Mouse (Mus musculus) intestine, embryonic 14.5 days (tissue): Measurements from ENCODE around the gene Fgf11. TPM values are rescaled to one million over a fixed set of nuclear protein-coding genes. Genes with fewer than 3 reads are reported as not detected.

Experiments
- ATAC-seq: fragments of 200-750 bp; cut with Nextera tagmentation; replicated peaks from 2 replicates; pipeline ENCODE4 v1.8.0; 2017; ENCODE audit warnings: low read depth, moderate number of reproducible peaks, moderate TSS enrichment, moderate library complexity; ENCODE audit not compliant: low FRiP score, low TSS enrichment
- DNase-seq: peaks from one replicate; pipeline ENCODE4 v3.0.0-alpha.2; 2018; ENCODE audit warnings: low spot score
- H3K27ac ChIP-seq: fragments of 300-500 bp; sonication (generic); 2 replicates; pipeline ENCODE4 v1.5.1; 2014; ENCODE audit warnings: low read depth, mild to moderate bottlenecking, control low read depth
- H3K27me3 ChIP-seq: fragments of 300-500 bp; sonication (generic); replicated peaks from 2 replicates; pipeline ENCODE4 v1.6.1; 2014; ENCODE audit warnings: low read length, control low read depth; ENCODE audit not compliant: control insufficient read depth, insufficient read depth
- H3K36me3 ChIP-seq: fragments of 300-500 bp; sonication (generic); 2 replicates; pipeline ENCODE4 v1.6.1; 2014; ENCODE audit warnings: low read length, control low read depth; ENCODE audit not compliant: control insufficient read depth, insufficient read depth
- H3K4me1 ChIP-seq: fragments of 300-500 bp; sonication (generic); replicated peaks from 2 replicates; pipeline ENCODE4 v1.6.1; 2014; ENCODE audit warnings: low read length, control low read depth, mixed read lengths; ENCODE audit not compliant: control insufficient read depth, insufficient read depth
- H3K4me2 ChIP-seq: fragments of 300-500 bp; sonication (generic); 2 replicates; pipeline ENCODE4 v1.6.1; 2014; ENCODE audit warnings: low read length
- H3K4me3 ChIP-seq: fragments of 300-500 bp; sonication (generic); 2 replicates; pipeline ENCODE4 v1.5.1; 2014; ENCODE audit warnings: low read depth, low read length, control low read depth, mixed read lengths
- H3K9ac ChIP-seq: fragments of 300-500 bp; sonication (generic); 2 replicates; pipeline ENCODE4 v1.6.1; 2014; ENCODE audit warnings: mild to moderate bottlenecking, low read length
- H3K9me3 ChIP-seq: fragments of 300-500 bp; sonication (generic); 2 replicates; pipeline ENCODE4 v1.6.1; 2016; ENCODE audit warnings: low read length, control low read depth; ENCODE audit not compliant: control insufficient read depth
- WGBS: fragments of 180-500 bp; shearing (Covaris S2); extraction: QIAGEN DNeasy Blood & Tissue Kit; methylation state at CpG from one replicate; pipeline ENCODE4 v1.1.7; 2014; 5-methylcytosine and 5-hydroxymethylcytosine counted together
- polyA plus RNA-seq: library from polyadenylated mRNA; unstranded; fragments of >200 nt; fragmentation: Nextera tagmentation; extraction: Ambion mirVana; gene quantifications from 2 replicates; pipeline ENCODE4 v1.2.1, GENCODE M21; 2014

The Fgf11 gene
- polyA plus RNA-seq, 1 experiment from 2014 or later, result 1.4 TPM

DNA sequence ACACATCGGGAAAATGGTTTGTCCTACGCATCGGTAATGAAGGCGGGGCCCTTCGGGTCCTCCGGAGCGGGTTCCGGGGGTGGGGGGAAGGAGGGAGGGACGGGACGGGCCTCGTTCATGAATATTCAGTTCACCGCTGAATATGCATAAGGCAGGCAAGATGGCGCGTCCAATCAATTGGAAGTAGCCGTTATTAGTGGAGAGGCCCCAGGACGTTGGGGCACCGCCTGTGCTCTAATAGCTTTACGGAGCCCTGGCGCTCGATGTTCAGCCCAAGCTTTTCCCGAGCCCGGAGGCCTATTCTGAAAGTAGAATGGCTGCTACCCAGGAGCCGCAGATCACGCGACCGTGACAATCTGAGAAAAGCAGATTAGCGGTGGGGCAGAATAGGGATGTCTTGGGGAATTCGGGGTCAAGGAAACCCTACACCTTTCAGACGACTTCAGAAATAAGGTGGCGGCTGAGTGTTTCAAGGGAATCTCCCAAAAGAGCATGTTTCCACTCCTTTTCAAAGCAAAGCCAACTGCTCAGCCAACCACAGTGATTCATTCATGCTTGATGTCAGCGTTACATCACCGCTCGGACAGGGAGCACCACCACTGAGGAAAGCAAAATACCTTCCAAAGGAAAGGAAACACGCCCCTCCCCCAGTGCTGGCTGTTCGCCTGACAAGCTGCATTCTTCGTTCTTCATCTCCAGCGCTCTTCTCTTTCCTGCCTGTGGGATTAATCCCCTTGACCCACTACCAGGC is 42.5 kb downstream of the Fgf11 start:
- ATAC-seq (peak; percentile 82), DNase-seq (peak; percentile 91)
- Histone ChIP-seq H3K9ac (peak overlapping the region; percentile 89), H3K4me1 (peaks cover 40% of the 10 kb centered on the region), H3K36me3 (no peaks in the 10 kb centered on the region), H3K9me3 (no peaks in the 10 kb centered on the region), H3K27me3 (no peaks in the 10 kb centered on the region), H3K27ac (peak overlapping the region; percentile 99), H3K4me2 (peak overlapping the region; percentile 93), H3K4me3 (peak overlapping the region; percentile 56)
- under 1% methylated on average over 37 of the region's 37 CpGs for whole genome bisulfite sequencing

DNA sequence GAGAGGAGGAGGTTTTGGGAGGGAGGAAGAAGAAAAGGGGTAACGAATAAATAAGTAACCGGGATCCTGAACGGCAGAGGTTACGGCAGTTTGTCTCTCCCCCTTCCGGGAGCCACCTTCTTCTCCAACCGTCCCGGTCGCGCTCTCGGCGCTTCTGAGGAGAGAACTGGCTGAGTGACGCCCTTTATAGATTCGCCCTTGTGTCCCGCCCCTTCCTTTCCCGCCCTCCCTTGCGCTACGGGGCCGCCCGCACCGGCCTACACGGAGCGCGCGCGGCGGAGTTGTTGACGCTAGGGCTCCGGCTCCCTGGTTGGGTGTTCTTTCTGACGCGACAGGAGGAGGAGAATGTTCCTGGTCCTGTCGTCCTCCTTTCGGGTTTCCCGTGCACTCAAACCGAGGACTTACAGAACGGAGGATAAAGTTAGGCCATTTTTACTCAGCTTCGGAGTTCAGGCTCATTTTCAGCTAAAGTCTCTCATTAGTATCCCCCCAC is 43.1 kb downstream of the Fgf11 start, which contains the start of gene Polr2a:
TSS of gene Polr2a (minus strand) at position 160 of the 493 bp plus-strand sequence.
- Histone ChIP-seq H3K9ac (peak within 1 kb of the TSS; percentile 89), H3K36me3 (no peaks in the 10 kb centered on the region), H3K4me1 (peaks cover 41% of the 10 kb centered on the region), H3K9me3 (no peaks in the 10 kb centered on the region), H3K27ac (peak within 1 kb of the TSS; percentile 99), H3K4me2 (peak within 1 kb of the TSS; percentile 93), H3K4me3 (peak within 1 kb of the TSS; percentile 56), H3K27me3 (no peaks in the 10 kb centered on the region)
- DNase-seq (peak; percentile 99), ATAC-seq (peak; percentile 95)
- WGBS, result under 1% methylated on average over 36 of the region's 36 CpGs

DNA sequence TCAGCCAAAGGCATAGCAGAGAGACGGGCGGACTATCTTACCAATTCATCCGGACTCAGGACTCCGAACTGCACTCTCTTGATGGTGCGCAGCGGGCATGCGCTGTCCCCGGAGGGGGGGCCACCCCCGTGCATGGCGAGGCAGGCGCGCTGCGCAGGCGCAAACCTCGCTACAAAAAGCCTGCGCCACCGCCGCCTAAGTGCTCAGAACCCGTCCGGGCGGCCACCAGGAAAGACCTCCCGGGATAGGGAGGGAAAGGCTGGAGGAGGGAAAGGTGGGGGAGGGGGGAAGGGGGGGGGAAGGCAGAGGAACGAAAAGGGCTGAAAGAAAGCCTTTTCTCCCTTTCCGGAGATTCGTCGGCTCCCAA is 43.6 kb downstream of the Fgf11 start:
- H3K4me1 ChIP-seq, result peaks cover 41% of the 10 kb centered on the region
- no peaks in the 10 kb centered on the region for H3K36me3 ChIP-seq
- H3K4me3 ChIP-seq, result peak overlapping the region; percentile 56
- peak overlapping the region; percentile 99 for H3K27ac ChIP-seq
- H3K4me2 ChIP-seq, result peak overlapping the region; percentile 93
- H3K9me3 ChIP-seq, result no peaks in the 10 kb centered on the region
- WGBS, result under 1% methylated on average over 26 of the region's 26 CpGs
- ATAC-seq, result peak; percentile 84
- H3K9ac ChIP-seq, result peak overlapping the region; percentile 89
- H3K27me3 ChIP-seq, result no peaks in the 10 kb centered on the region
- peak; percentile 93 for DNase-seq

DNA sequence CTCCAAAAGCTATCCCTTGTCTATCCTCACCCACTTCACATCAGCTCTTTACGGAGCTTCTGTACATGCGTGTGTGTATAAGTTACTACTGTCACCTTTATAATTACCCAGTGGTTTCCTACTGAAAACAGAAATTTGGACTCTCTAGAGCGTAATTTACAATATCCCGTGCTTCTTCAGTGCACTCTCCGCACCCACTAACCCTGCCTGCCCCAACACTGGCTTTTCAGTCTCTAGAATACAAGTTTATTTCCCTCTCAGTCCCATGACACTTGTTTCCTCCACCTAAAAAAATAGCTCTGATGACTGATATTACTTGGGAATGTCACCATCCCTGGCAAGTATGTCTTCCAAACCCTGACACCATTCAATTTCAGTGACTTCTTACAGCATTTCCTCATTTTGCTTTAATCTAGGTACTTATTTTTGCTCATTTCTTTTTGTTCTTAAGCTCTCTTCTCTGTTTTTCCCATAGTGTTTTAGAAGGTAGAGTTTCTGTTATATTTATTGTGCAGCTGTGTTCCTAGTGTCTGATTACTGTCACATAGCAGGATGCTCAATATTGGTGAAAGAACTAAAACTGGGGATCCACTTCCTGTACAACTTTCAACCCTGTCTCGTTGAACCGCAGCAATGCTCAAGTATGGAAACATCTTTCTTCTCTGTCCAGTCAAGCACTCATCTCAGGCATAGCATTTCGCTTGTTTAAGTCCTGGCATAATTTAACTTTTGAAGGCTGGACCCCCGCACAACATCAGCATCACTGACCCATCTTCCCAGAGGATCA is 44.2 kb downstream of the Fgf11 start:
- ATAC-seq, result no peak
- Histone ChIP-seq H3K9me3 (no peaks in the 10 kb centered on the region), H3K4me1 (peaks cover 41% of the 10 kb centered on the region), H3K27ac (peak overlapping the region; percentile 99), H3K4me2 (peak overlapping the region; percentile 93), H3K36me3 (no peaks in the 10 kb centered on the region), H3K4me3 (peak overlapping the region; percentile 56), H3K9ac (peak overlapping the region; percentile 89), H3K27me3 (no peaks in the 10 kb centered on the region)
- 40% methylated on average over 9 of the region's 9 CpGs for WGBS
- no peak for DNase-seq

DNA sequence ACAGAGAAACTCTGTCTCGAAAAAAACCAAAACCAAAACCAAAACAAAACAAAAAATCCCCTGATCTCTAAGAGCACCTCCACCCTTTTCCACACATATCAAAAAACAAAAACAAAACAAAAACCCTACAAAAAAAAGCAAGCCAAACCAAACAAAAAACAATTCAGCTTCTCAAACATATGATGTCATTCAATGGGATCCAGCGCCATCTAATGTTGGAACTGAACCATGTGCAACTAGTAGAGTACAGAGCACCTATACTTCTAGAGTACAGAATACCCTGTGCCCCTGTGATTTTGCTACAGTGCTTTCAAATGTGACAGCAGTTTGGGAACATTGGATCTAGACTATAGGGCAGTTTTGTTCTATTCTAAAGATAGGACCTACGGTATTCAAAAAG is 47.0 kb downstream of the Fgf11 start:
- no peaks in the 10 kb centered on the region for H3K27me3 ChIP-seq
- no peak overlapping the region for H3K9ac ChIP-seq
- ATAC-seq (no peak), DNase-seq (no peak)
- 53% methylated on average over 3 of the region's 3 CpGs for WGBS
- H3K4me1 ChIP-seq, result peaks cover 34% of the 10 kb centered on the region
- peak overlapping the region; percentile 93; the same call in 1 of the 2 replicates for H3K4me2 ChIP-seq
- H3K9me3 ChIP-seq, result no peaks in the 10 kb centered on the region
- H3K36me3 ChIP-seq, result peaks cover 4% of the 10 kb centered on the region; the same call in 1 of the 2 replicates
- no peak overlapping the region for H3K27ac ChIP-seq
- H3K4me3 ChIP-seq, result no peak overlapping the region

DNA sequence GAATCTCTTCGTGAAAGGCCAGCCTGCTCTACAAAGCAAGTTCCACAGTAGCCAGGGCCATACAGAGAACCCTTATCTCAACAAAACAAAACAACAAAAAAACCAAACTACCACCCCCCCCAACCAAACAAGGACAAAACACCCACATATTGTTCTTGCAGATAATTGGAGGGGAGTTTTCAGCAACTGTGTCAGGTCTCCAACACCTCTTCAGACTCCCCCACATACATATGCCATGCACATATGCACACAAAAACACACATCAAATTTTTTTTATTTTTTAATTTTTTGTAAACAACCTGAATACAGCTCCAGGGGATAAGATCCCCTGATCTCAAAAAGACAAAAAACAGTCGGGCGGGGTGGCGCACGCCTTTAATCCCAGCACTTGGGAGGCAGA is 47.4 kb downstream of the Fgf11 start:
- no peak for DNase-seq
- WGBS, result 91% methylated on average over 5 of the region's 5 CpGs
- Histone ChIP-seq H3K4me2 (no peak overlapping the region), H3K27me3 (no peaks in the 10 kb centered on the region), H3K9ac (no peak overlapping the region), H3K27ac (no peak overlapping the region), H3K4me3 (no peak overlapping the region), H3K9me3 (no peaks in the 10 kb centered on the region), H3K4me1 (peaks cover 32% of the 10 kb centered on the region), H3K36me3 (peaks cover 4% of the 10 kb centered on the region; the same call in 1 of the 2 replicates)
- ATAC-seq, result no peak

DNA sequence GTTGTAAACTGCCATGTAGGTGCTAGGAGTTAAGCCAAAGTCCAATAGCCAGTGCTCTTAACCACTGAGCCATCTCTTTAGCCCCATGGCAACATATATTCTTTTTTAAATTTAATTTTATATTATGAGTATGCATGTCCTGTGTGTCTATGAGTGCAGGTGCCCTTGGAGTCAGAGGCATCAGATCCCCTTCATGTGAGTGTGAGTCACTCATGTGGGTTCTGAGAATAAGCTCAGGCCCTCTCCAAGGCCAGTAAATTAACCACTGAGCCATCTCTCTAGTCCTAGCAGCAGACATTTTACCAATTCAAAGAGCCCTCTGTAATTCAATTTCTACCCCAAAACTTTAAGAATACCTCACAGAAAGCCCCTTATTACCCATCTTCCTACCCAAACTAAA is 49.0 kb downstream of the Fgf11 start:
- H3K9me3 ChIP-seq, result no peaks in the 10 kb centered on the region

DNA sequence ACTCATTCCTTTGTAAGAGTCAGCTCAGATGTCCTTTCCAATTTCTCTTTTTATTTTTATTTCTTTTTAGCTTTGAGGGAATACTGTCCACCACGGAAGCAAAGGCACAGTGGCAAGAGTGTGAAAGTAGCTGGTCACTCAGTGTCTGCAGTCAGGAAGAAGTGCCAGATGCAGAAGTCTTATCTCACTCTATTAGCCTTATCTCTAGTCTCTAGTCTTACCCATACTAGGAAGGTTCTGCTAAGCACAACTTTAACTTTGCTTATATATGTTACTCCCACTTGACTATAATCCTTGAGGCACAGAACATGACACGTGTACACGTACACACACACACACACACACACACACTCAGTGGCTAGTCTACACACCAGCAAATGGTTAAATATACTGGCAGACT is 50.0 kb downstream of the Fgf11 start:
- no peaks in the 10 kb centered on the region for H3K9me3 ChIP-seq
- no peak overlapping the region for H3K9ac ChIP-seq
- peaks cover 26% of the 10 kb centered on the region for H3K4me1 ChIP-seq
- no peak overlapping the region for H3K27ac ChIP-seq
- no peaks in the 10 kb centered on the region for H3K27me3 ChIP-seq
- no peak overlapping the region for H3K4me2 ChIP-seq
- WGBS, result 73% methylated on average over 3 of the region's 3 CpGs
- H3K36me3 ChIP-seq, result peaks cover 22% of the 10 kb centered on the region
- ATAC-seq (no peak), DNase-seq (no peak)
- no peak overlapping the region for H3K4me3 ChIP-seq

More for the DNA sequence above, 49.0 kb downstream of the Fgf11 start:
- H3K4me2 ChIP-seq, result no peak overlapping the region
- H3K27me3 ChIP-seq, result no peaks in the 10 kb centered on the region
- no peak overlapping the region for H3K9ac ChIP-seq
- peaks cover 32% of the 10 kb centered on the region for H3K4me1 ChIP-seq
- ATAC-seq (no peak), DNase-seq (no peak)
- peaks cover 11% of the 10 kb centered on the region for H3K36me3 ChIP-seq
- H3K27ac ChIP-seq, result no peak overlapping the region
- H3K4me3 ChIP-seq, result no peak overlapping the region
